Mouse (Mus musculus): ENCODE results near the gene Cass4. TPM values are rescaled to one million over a fixed set of nuclear protein-coding genes. Genes with fewer than 3 reads are reported as not detected.

Cass4 gene
- polyA plus RNA-seq, 1 experiment from 2014 or later, result 0.29 TPM

DNA sequence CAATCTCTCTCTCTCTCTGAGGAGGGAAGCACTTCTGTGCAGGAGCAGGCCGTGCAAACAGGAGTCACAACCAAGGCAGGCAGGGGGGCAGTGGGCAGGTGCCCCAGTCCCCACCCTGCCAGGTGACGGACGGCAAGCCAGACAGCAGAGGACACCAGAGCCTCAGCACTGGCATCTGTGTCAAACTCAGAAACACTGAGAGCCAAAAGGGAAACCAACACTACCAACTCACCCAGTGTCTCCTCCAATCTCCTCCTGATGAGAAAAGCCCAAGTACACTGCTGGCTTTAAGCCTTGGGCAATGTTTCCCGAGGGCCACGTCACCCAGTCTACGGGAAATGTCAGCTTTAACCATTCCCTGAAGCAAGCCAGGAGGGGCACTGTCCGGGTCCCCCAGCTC is 30.4 kb upstream of the Cass4 start:
- Histone ChIP-seq H3K9me3 (no peaks in the 10 kb centered on the region), H3K4me1 (replicated peaks) (0 out of 2 replicates have a peak, but pooled peaks cover 2% of the 10 kb centered on the region), H3K27ac (no peak overlapping the region), H3K36me3 (peaks cover 55% of the 10 kb centered on the region), H3K9ac (no peak overlapping the region), H3K27me3 (replicated peaks) (no peaks in the 10 kb centered on the region), H3K4me2 (replicated peaks) (no peak overlapping the region), H3K4me3 (replicated peaks) (no peak overlapping the region)
- WGBS, result 82% methylated on average over 7 of the region's 7 CpGs
- no peak for ATAC-seq

DNA sequence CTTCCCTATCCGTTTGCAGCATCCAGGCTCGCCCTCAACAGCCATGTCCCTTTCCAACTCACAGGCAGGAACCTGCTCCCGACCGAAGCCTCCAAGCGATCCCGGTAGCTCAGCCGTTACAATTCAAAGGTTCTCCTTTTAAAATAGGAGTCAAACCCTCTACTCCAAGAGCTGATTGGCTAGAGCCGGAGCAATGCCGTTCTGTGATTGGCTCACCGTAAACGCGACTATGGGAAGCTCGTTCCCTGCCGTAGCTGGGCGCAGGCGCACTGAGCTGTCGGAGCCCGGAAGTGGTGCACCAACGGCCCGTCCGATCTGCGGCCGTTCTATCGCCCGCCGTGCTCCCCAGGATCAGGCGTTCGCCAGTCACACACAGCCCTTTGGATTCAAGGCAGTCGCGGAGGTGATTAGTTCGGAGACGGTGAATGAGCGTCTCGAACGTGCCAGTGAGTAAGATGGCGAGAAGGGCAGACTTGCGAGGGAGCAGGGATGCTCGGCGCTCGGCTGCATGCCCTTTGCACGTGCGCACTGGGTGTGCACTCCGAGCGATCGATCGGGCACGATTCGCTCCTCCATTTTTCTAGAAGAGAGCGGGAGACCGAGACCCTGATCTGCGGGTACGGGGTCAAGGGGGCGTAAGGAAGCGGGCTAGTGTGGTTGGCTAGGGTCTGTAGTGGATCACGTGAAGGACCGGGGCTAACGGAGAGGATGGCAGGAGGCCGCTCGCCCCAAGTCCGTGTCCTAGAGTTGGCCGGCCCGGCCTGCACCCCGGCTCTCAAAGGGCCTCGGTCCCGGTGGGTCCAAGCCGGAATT is 23.0 kb upstream of the Cass4 start, which contains the start of the genes Aurka and Cstf1:
Gene Aurka, minus strand, starts transcription at position 125 of the 813 bp plus-strand sequence.
Gene Cstf1, plus strand, starts transcription at position 271 of the 813 bp plus-strand sequence.
- under 1% methylated on average over 66 of the region's 66 CpGs for WGBS
- Histone ChIP-seq H3K4me2 (replicated peaks) (peak within 1 kb of the TSS; percentile 66), H3K36me3 (peaks cover 21% of the 10 kb centered on the region), H3K9ac (peak within 1 kb of the TSS; percentile 91), H3K27me3 (replicated peaks) (no peaks in the 10 kb centered on the region), H3K9me3 (no peaks in the 10 kb centered on the region), H3K27ac (peak within 1 kb of the TSS; percentile 88), H3K4me1 (replicated peaks) (peaks cover 12% of the 10 kb centered on the region), H3K4me3 (replicated peaks) (peak within 1 kb of the TSS; percentile 90)
- peak; percentile 99 for ATAC-seq

DNA sequence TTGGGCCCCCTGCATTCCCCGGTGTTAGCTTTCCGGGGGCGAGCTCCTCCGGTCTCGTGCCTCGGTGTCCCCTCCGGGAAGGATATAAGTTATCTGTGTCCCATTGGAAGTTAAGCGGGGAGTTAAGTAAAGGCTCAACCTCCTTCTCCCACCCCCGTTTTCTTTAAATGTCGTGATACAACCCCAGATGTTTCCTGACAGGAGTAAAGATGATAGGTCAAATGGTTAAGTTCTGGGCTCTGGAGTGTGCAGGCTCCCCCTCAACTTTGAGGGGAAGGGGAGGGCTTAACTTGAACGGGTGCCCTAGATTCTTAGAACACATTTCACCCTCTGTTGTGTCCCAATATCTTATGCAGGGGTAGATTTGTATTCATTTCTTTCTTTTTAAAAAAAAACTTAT is 22.3 kb upstream of the Cass4 start:
- Histone ChIP-seq H3K27me3 (replicated peaks) (no peaks in the 10 kb centered on the region), H3K27ac (peak overlapping the region; percentile 88), H3K9ac (peak overlapping the region; percentile 91), H3K36me3 (peaks cover 27% of the 10 kb centered on the region), H3K4me3 (replicated peaks) (peak overlapping the region; percentile 90), H3K4me1 (replicated peaks) (peaks cover 12% of the 10 kb centered on the region), H3K4me2 (replicated peaks) (peak overlapping the region; percentile 63), H3K9me3 (no peaks in the 10 kb centered on the region)
- ATAC-seq, result no peak; the same call in 1 of the 2 replicates
- WGBS, result under 1% methylated on average over 11 of the region's 11 CpGs

DNA sequence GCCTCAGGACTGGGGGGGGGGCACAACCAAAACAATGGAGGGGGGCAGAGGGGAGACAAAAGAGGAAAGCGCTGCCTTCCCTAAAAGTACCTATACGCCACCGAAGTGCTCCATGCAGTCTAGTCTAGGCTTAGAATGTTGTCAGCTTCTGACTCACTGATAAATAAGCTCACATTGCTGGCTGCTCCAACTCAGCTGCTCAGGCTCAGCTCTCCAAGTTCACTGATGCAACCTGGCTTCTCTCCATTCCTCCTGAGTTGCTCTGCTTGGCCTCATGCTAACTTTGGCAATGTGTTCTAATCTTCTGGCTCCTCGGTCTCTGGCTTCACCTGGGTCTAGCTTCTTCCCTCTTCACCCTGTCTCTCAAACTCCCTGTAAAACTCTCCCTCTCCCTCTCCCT is 17.0 kb upstream of the Cass4 start:
- Histone ChIP-seq H3K9ac (no peak overlapping the region), H3K27me3 (replicated peaks) (no peaks in the 10 kb centered on the region), H3K4me2 (replicated peaks) (no peak overlapping the region), H3K4me1 (replicated peaks) (0 out of 2 replicates have a peak, but pooled peaks cover 4% of the 10 kb centered on the region), H3K4me3 (replicated peaks) (no peak overlapping the region), H3K36me3 (peaks cover 61% of the 10 kb centered on the region), H3K27ac (no peak overlapping the region), H3K9me3 (no peaks in the 10 kb centered on the region)
- ATAC-seq, result no peak
- 85% methylated on average over 4 of the region's 4 CpGs for WGBS

DNA sequence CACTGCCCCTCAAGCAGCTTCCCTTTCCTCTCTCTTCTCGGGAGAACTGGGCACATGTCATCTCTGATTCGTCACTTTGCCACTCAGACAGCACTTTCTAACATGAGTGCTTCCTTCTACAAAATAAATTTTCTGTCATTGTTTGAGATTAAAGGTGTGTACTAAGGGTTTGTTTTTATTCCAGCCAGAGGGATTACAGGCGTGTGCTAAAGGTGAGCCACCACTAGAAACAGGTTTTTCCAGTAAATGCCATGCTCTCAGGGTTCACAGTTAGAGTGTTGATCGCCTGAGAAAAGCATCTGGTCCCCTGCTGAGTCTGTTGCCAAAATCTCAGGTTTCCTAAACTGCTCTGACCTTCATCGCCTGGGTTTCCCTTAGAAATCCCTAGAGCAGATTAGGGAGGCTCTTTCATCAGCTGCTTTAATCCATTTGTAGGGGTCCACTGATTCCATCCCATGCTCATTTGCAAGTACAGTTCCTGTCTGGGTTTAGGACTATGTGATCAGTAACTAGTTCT is 16.5 kb upstream of the Cass4 start:
- Histone ChIP-seq H3K9me3 (no peaks in the 10 kb centered on the region), H3K9ac (no peak overlapping the region), H3K27ac (no peak overlapping the region), H3K36me3 (peaks cover 65% of the 10 kb centered on the region), H3K27me3 (replicated peaks) (no peaks in the 10 kb centered on the region), H3K4me2 (replicated peaks) (no peak overlapping the region), H3K4me3 (replicated peaks) (no peak overlapping the region), H3K4me1 (replicated peaks) (no peaks in the 10 kb centered on the region)
- ATAC-seq, result no peak
- WGBS, result 57% methylated on average over 5 of the region's 5 CpGs

- no peak overlapping the region for H3K4me3 ChIP-seq (replicated peaks)
- H3K4me1 ChIP-seq (replicated peaks), result no peaks in the 10 kb centered on the region
- H3K9ac ChIP-seq, result no peak overlapping the region
- ATAC-seq, result no peak; the same call in 1 of the 2 replicates
- H3K4me2 ChIP-seq (replicated peaks), result no peak overlapping the region
- H3K27me3 ChIP-seq (replicated peaks), result no peaks in the 10 kb centered on the region
- 75% methylated on average over 7 of the region's 7 CpGs for WGBS
- peaks cover 65% of the 10 kb centered on the region for H3K36me3 ChIP-seq
- H3K9me3 ChIP-seq, result no peaks in the 10 kb centered on the region
- no peak overlapping the region for H3K27ac ChIP-seq
Observed at GRCm38 (mm10) chr2:172378332-172378731, 15.3 kb upstream of the Cass4 start.

GRCm38 (mm10) chr2:172380513-172380912 is 13.1 kb upstream of the Cass4 start:
- H3K4me2 ChIP-seq (replicated peaks), result no peak overlapping the region

DNA sequence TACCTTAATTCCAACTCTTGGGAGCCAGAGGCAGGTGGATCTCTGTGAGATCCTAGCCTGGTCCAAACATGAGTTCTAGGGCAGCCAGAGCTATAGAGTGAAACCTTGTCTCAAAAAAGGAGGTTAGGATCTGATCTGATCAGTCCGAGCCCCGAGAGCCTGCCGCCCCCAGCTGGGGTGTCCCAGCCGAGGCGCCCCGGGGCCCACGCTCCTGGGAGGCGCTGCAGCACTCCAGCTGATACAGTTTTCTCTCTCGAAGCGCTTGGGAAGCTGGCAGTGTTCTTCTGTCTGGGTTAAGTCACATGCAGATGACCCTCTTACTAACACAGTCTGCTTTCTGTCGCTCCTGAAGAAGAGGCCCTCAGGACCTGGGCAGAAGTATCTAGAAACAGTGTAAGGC is 12.3 kb upstream of the Cass4 start:
- no peak overlapping the region for H3K4me2 ChIP-seq (replicated peaks)
- H3K27ac ChIP-seq, result no peak overlapping the region
- no peaks in the 10 kb centered on the region for H3K4me1 ChIP-seq (replicated peaks)
- no peak overlapping the region for H3K4me3 ChIP-seq (replicated peaks)
- no peak for ATAC-seq
- WGBS, result 93% methylated on average over 11 of the region's 11 CpGs
- H3K9me3 ChIP-seq, result no peaks in the 10 kb centered on the region
- no peak overlapping the region for H3K9ac ChIP-seq
- peaks cover 45% of the 10 kb centered on the region for H3K36me3 ChIP-seq
- H3K27me3 ChIP-seq (replicated peaks), result no peaks in the 10 kb centered on the region

More at GRCm38 (mm10) chr2:172380513-172380912, 13.1 kb upstream of the Cass4 start:
- H3K4me1 ChIP-seq (replicated peaks), result no peaks in the 10 kb centered on the region
- H3K27me3 ChIP-seq (replicated peaks), result no peaks in the 10 kb centered on the region
- 91% methylated on average over 17 of the region's 17 CpGs for WGBS
- no peaks in the 10 kb centered on the region for H3K9me3 ChIP-seq
- H3K36me3 ChIP-seq, result peaks cover 53% of the 10 kb centered on the region
- H3K9ac ChIP-seq, result no peak overlapping the region
- H3K4me3 ChIP-seq (replicated peaks), result no peak overlapping the region
- no peak overlapping the region for H3K27ac ChIP-seq
- ATAC-seq, result no peak; the same call in 1 of the 2 replicates

GRCm38 (mm10) chr2:172381898-172382297 is 11.7 kb upstream of the Cass4 start:
- Histone ChIP-seq H3K4me2 (replicated peaks) (no peak overlapping the region), H3K27ac (no peak overlapping the region), H3K9ac (no peak overlapping the region), H3K9me3 (no peaks in the 10 kb centered on the region), H3K27me3 (replicated peaks) (no peaks in the 10 kb centered on the region), H3K4me3 (replicated peaks) (no peak overlapping the region), H3K4me1 (replicated peaks) (no peaks in the 10 kb centered on the region), H3K36me3 (peaks cover 41% of the 10 kb centered on the region)
- WGBS, result 88% methylated on average over 12 of the region's 12 CpGs
- ATAC-seq, result no peak

DNA sequence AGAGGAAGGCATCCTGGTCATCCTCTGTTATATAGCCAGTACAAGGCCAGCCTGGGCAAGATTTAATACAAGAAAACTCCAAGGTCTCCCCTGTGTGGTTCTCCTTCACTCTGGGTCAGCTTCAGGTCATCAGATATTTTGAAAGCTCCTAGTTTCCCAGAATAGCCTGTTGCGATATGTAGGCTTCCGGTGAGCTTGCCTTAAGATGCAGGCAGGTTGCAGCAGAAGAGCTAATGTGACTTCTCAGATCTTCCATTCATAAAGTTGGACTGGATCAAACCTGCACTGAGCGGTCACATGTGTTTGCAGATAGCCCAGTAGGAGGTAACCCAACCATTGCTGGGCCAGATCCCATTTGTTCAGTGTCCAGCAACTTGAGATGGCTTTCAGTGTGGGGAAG is 8.9 kb upstream of the Cass4 start:
- Histone ChIP-seq H3K9me3 (no peaks in the 10 kb centered on the region), H3K27me3 (replicated peaks) (no peaks in the 10 kb centered on the region), H3K4me1 (replicated peaks) (no peaks in the 10 kb centered on the region), H3K9ac (no peak overlapping the region), H3K36me3 (peaks cover 19% of the 10 kb centered on the region), H3K27ac (no peak overlapping the region), H3K4me2 (replicated peaks) (no peak overlapping the region), H3K4me3 (replicated peaks) (no peak overlapping the region)
- 89% methylated on average over 3 of the region's 3 CpGs for WGBS
- no peak for ATAC-seq

DNA sequence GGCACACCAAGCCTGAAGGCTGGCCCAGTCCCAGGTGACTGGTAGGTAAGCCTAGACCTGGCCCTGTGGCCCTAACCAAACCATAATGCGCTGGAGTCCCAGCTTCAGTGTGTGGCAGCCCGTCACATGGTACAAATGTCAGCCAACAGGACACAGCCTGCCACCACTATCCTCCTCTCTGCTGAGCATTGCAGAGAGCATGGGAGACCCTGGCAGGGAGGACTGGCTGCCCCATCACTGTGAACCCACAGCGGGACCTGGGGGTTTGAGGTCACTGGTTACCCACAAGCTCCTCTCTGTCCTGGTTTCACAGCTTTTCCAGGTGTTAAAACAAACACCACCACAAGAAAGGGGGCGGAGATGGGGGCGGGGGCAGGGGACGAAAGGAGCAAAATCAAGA is 3.3 kb upstream of the Cass4 start:
- Histone ChIP-seq H3K4me2 (replicated peaks) (no peak overlapping the region), H3K9me3 (no peaks in the 10 kb centered on the region), H3K4me3 (replicated peaks) (no peak overlapping the region), H3K27me3 (replicated peaks) (no peaks in the 10 kb centered on the region), H3K36me3 (no peaks in the 10 kb centered on the region), H3K4me1 (replicated peaks) (no peaks in the 10 kb centered on the region), H3K27ac (no peak overlapping the region), H3K9ac (no peak overlapping the region)
- no peak for ATAC-seq
- WGBS, result 22% methylated on average over 6 of the region's 6 CpGs

- Histone ChIP-seq H3K4me1 (replicated peaks) (no peaks in the 10 kb centered on the region), H3K27me3 (replicated peaks) (no peaks in the 10 kb centered on the region), H3K36me3 (no peaks in the 10 kb centered on the region), H3K27ac (0 out of 2 replicates have a peak overlapping the region, but pooled peaks have one; percentile 22), H3K9me3 (no peaks in the 10 kb centered on the region), H3K4me3 (replicated peaks) (no peak overlapping the region), H3K9ac (no peak overlapping the region), H3K4me2 (replicated peaks) (no peak overlapping the region)
- ATAC-seq, result peak; percentile 67
- WGBS, result 51% methylated on average over 10 of the region's 10 CpGs
Observed at GRCm38 (mm10) chr2:172392041-172392521, 1.5 kb upstream of the Cass4 start.
